Mouse (Mus musculus): Measurements from ENCODE around the gene Dennd6b. TPM values are rescaled to one million over a fixed set of nuclear protein-coding genes. Genes with fewer than 3 reads are reported as not detected.
A peak's percentile ranks its signal among the peaks of the same experiment; 100 is the strongest.

Gene Dennd6b
- polyA plus RNA-seq, 1 experiment from 2014 or later, result 86.6 TPM

GRCm38 (mm10) chr15:89178260-89178860, 17.9 kb downstream of the Dennd6b start:
- Histone ChIP-seq H3K27me3 (replicated peaks; ENCODE audit: control insufficient read depth, insufficient read depth, low read length) (no peaks in the 10 kb centered on the region), H3K36me3 (ENCODE audit: control insufficient read depth, insufficient read depth, low read length) (no peaks in the 10 kb centered on the region), H3K27ac (ENCODE audit: low read depth, low read length) (peak overlapping the region; percentile 95), H3K4me3 (ENCODE audit: low read length) (peak overlapping the region; percentile 85), H3K9me3 (ENCODE audit: control insufficient read depth, low read length) (no peaks in the 10 kb centered on the region), H3K9ac (ENCODE audit: low read depth, low read length) (peak overlapping the region; percentile 94), H3K4me1 (ENCODE audit: control insufficient read depth, insufficient read depth, low read depth, low read length) (peaks cover 66% of the 10 kb centered on the region), H3K4me2 (ENCODE audit: low read length) (peak overlapping the region; percentile 92)
- no peak for ATAC-seq
- WGBS, result 59% methylated on average over 7 of the region's 7 CpGs

GRCm38 (mm10) chr15:89177576-89178259, 18.6 kb downstream of the Dennd6b start:
- Histone ChIP-seq H3K9me3 (ENCODE audit: control insufficient read depth, low read length) (no peaks in the 10 kb centered on the region), H3K4me3 (ENCODE audit: low read length) (no peak overlapping the region), H3K4me2 (ENCODE audit: low read length) (peak overlapping the region; percentile 92), H3K36me3 (ENCODE audit: control insufficient read depth, insufficient read depth, low read length) (no peaks in the 10 kb centered on the region), H3K27me3 (replicated peaks; ENCODE audit: control insufficient read depth, insufficient read depth, low read length) (no peaks in the 10 kb centered on the region), H3K4me1 (ENCODE audit: control insufficient read depth, insufficient read depth, low read depth, low read length) (peaks cover 71% of the 10 kb centered on the region), H3K27ac (ENCODE audit: low read depth, low read length) (peak overlapping the region; percentile 18; the same call in 1 of the 2 replicates), H3K9ac (ENCODE audit: low read depth, low read length) (no peak overlapping the region; the same call in 1 of the 2 replicates)
- 76% methylated on average over 4 of the region's 4 CpGs for WGBS
- no peak for ATAC-seq

GRCm38 (mm10) chr15:89177121-89177520, 19.2 kb downstream of the Dennd6b start:
- Histone ChIP-seq H3K36me3 (ENCODE audit: control insufficient read depth, insufficient read depth, low read length) (no peaks in the 10 kb centered on the region), H3K4me3 (ENCODE audit: low read length) (no peak overlapping the region), H3K9ac (ENCODE audit: low read depth, low read length) (no peak overlapping the region), H3K27ac (ENCODE audit: low read depth, low read length) (peak overlapping the region; percentile 10; the same call in 1 of the 2 replicates), H3K4me1 (ENCODE audit: control insufficient read depth, insufficient read depth, low read depth, low read length) (peaks cover 74% of the 10 kb centered on the region), H3K27me3 (replicated peaks; ENCODE audit: control insufficient read depth, insufficient read depth, low read length) (no peaks in the 10 kb centered on the region), H3K9me3 (ENCODE audit: control insufficient read depth, low read length) (no peaks in the 10 kb centered on the region), H3K4me2 (ENCODE audit: low read length) (peak overlapping the region; percentile 92)
- 8% methylated on average over 5 of the region's 5 CpGs for WGBS
- no peak for ATAC-seq

GRCm38 (mm10) chr15:89175411-89176155, 20.7 kb downstream of the Dennd6b start:
- Histone ChIP-seq H3K4me1 (ENCODE audit: control insufficient read depth, insufficient read depth, low read depth, low read length) (peaks cover 74% of the 10 kb centered on the region), H3K9me3 (ENCODE audit: control insufficient read depth, low read length) (no peaks in the 10 kb centered on the region), H3K4me3 (ENCODE audit: low read length) (no peak overlapping the region), H3K4me2 (ENCODE audit: low read length) (peak overlapping the region; percentile 8; the same call in 1 of the 2 replicates), H3K27me3 (replicated peaks; ENCODE audit: control insufficient read depth, insufficient read depth, low read length) (no peaks in the 10 kb centered on the region), H3K36me3 (ENCODE audit: control insufficient read depth, insufficient read depth, low read length) (no peaks in the 10 kb centered on the region), H3K9ac (ENCODE audit: low read depth, low read length) (no peak overlapping the region), H3K27ac (ENCODE audit: low read depth, low read length) (no peak overlapping the region)
- no peak for ATAC-seq
- 68% methylated on average over 13 of the region's 13 CpGs for WGBS

GRCm38 (mm10) chr15:89174889-89175339, 21.4 kb downstream of the Dennd6b start:
- peaks cover 78% of the 10 kb centered on the region for H3K4me1 ChIP-seq (ENCODE audit: control insufficient read depth, insufficient read depth, low read depth, low read length)
- H3K4me3 ChIP-seq (ENCODE audit: low read length), result no peak overlapping the region
- no peak for ATAC-seq
- no peak overlapping the region for H3K9ac ChIP-seq (ENCODE audit: low read depth, low read length)
- no peak overlapping the region for H3K27ac ChIP-seq (ENCODE audit: low read depth, low read length)
- 51% methylated on average over 11 of the region's 11 CpGs for WGBS
- 0 out of 2 replicates have a peak, but pooled peaks cover 2% of the 10 kb centered on the region for H3K36me3 ChIP-seq (ENCODE audit: control insufficient read depth, insufficient read depth, low read length)
- H3K9me3 ChIP-seq (ENCODE audit: control insufficient read depth, low read length), result no peaks in the 10 kb centered on the region
- no peaks in the 10 kb centered on the region for H3K27me3 ChIP-seq (replicated peaks; ENCODE audit: control insufficient read depth, insufficient read depth, low read length)
- 0 out of 2 replicates have a peak overlapping the region, but pooled peaks have one; percentile 8 for H3K4me2 ChIP-seq (ENCODE audit: low read length)

- Histone ChIP-seq H3K4me1 (ENCODE audit: control insufficient read depth, insufficient read depth, low read depth, low read length) (peaks cover 83% of the 10 kb centered on the region), H3K27me3 (replicated peaks; ENCODE audit: control insufficient read depth, insufficient read depth, low read length) (no peaks in the 10 kb centered on the region), H3K9ac (ENCODE audit: low read depth, low read length) (peak overlapping the region; percentile 78), H3K36me3 (ENCODE audit: control insufficient read depth, insufficient read depth, low read length) (0 out of 2 replicates have a peak, but pooled peaks cover 2% of the 10 kb centered on the region), H3K9me3 (ENCODE audit: control insufficient read depth, low read length) (no peaks in the 10 kb centered on the region), H3K4me2 (ENCODE audit: low read length) (peak overlapping the region; percentile 96), H3K27ac (ENCODE audit: low read depth, low read length) (peak overlapping the region; percentile 80), H3K4me3 (ENCODE audit: low read length) (peak overlapping the region; percentile 57)
- WGBS, result 0% methylated on average over 13 of the region's 15 CpGs
- peak; percentile 21; the same call in 1 of the 2 replicates for ATAC-seq
Observed at GRCm38 (mm10) chr15:89173906-89174214, 22.4 kb downstream of the Dennd6b start.

GRCm38 (mm10) chr15:89173024-89173905, 23.0 kb downstream of the Dennd6b start:
- peak overlapping the region; percentile 96 for H3K4me2 ChIP-seq (ENCODE audit: low read length)
- H3K27ac ChIP-seq (ENCODE audit: low read depth, low read length), result peak overlapping the region; percentile 80
- H3K4me1 ChIP-seq (ENCODE audit: control insufficient read depth, insufficient read depth, low read depth, low read length), result peaks cover 77% of the 10 kb centered on the region
- H3K36me3 ChIP-seq (ENCODE audit: control insufficient read depth, insufficient read depth, low read length), result 0 out of 2 replicates have a peak, but pooled peaks cover 2% of the 10 kb centered on the region
- H3K9me3 ChIP-seq (ENCODE audit: control insufficient read depth, low read length), result no peaks in the 10 kb centered on the region
- H3K9ac ChIP-seq (ENCODE audit: low read depth, low read length), result peak overlapping the region; percentile 78
- ATAC-seq, result 0 out of 2 replicates have a peak, but pooled peaks have one; percentile 5
- no peaks in the 10 kb centered on the region for H3K27me3 ChIP-seq (replicated peaks; ENCODE audit: control insufficient read depth, insufficient read depth, low read length)
- H3K4me3 ChIP-seq (ENCODE audit: low read length), result peak overlapping the region; percentile 57
- under 1% methylated on average over 51 of the region's 65 CpGs for WGBS

- peak overlapping the region; percentile 57 for H3K4me3 ChIP-seq (ENCODE audit: low read length)
- H3K27me3 ChIP-seq (replicated peaks; ENCODE audit: control insufficient read depth, insufficient read depth, low read length), result no peaks in the 10 kb centered on the region
- no peaks in the 10 kb centered on the region for H3K9me3 ChIP-seq (ENCODE audit: control insufficient read depth, low read length)
- peaks cover 5% of the 10 kb centered on the region for H3K36me3 ChIP-seq (ENCODE audit: control insufficient read depth, insufficient read depth, low read length)
- WGBS, result 26% methylated on average over 17 of the region's 17 CpGs
- H3K4me1 ChIP-seq (ENCODE audit: control insufficient read depth, insufficient read depth, low read depth, low read length), result peaks cover 68% of the 10 kb centered on the region
- no peak for ATAC-seq
- H3K9ac ChIP-seq (ENCODE audit: low read depth, low read length), result peak overlapping the region; percentile 78
- peak overlapping the region; percentile 80 for H3K27ac ChIP-seq (ENCODE audit: low read depth, low read length)
- H3K4me2 ChIP-seq (ENCODE audit: low read length), result peak overlapping the region; percentile 96
Observed at GRCm38 (mm10) chr15:89172276-89172935, 23.9 kb downstream of the Dennd6b start.
